Mouse (Mus musculus): ENCODE measurements around the gene Inhbc.

The Inhbc gene

GRCm38 (mm10) chr10:127352187-127352586 lies 18.0 kb downstream of the Inhbc start:
- DNase-seq (ENCODE audit: extremely low read depth, insufficient read length, low spot score), result no peak

DNA sequence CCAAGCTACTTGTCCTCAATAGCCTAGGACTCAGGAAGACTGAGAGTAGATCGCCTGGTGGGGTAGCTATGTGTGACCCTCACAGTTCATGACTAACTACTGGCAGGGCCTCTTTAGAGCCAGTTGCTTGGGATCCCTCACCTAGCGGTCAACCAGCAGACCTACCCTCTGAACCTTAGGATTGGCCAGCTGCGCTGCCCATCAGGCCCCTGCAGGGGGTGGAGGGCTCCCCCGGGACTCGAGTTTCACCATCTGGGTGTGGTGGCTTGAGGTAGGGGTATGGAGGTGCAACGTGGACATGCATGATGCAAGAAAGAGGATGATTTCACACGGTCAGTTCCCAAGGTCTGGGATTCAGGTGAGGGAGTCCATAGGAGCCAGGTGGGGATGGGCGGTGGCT lies 18.5 kb downstream of the Inhbc start:
- no peak for DNase-seq (ENCODE audit: extremely low read depth, insufficient read length, low spot score)

DNA sequence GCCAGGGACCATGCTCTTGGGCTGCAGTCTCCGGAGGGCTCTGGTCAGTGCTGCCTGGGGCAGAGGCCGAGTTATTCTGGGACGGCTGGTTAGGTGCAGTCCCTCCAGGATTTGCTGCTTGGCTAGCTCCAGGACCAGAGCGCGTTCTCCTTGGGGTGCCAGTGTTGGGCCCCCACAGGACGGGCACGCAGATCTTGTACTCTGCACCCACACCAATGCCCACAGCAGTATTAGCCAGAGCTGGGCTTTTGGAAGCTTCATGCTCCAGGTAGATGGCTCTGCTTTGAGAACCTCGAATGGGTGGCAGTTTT lies 19.0 kb downstream of the Inhbc start:
- DNase-seq (ENCODE audit: extremely low read depth, insufficient read length, low spot score), result no peak

DNA sequence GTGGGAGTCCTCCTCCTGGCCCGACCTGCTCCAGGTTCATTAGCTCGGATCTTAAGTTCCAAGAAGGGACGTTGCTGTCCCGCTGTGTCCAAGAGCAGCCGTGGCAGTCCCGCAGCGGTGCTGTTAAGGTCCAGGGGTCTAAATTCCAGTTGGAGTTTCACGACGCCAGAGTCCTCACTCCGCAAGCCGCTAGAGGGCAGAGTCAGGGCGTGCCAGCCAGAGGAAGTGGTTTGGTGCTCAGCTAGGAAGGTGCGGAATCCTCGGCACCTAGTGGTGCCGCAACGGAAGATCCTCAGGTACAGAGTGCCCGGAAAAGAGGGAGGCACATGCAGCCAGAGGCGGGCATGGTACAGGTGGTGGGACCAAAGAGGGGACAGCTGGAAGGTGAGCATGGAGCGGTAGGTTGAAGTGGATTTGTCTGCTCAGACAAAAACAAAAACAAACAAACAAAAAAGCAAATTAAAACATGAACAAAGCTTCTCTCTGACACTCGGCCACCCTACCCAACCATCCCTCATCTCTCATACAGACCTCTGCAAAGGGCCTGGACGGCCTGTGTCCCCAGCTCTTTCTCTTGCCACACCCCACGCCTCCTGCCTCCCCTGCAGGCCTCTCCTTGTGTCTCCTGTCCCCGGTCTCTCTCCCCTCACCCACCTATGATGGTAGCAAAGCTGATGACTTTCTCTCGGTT lies 19.5 kb downstream of the Inhbc start:
- peak; percentile 71 for DNase-seq (ENCODE audit: extremely low read depth, insufficient read length, low spot score)

DNA sequence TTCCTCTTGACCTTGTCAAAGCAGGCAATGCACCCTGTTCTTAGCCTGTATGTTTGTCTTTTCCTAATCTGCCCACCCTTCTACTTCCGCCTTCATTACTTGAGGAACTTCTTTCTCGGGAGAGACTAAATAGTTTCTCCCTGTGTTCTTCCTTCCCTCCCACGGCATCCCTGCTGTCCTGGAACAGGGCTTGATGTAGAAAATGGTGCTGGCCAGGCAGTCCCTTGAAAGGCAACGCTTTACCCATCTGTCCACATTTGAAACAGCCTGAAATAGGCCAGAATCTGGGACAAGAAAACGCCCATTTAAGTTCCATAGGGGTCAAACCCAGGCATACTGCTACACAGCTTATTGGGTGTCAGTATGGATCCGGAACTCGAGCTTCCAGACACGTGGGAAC lies 20.4 kb downstream of the Inhbc start:
- no peak for DNase-seq (ENCODE audit: extremely low read depth, insufficient read length, low spot score)

- no peak for DNase-seq (ENCODE audit: extremely low read depth, insufficient read length, low spot score)
Measured at GRCm38 (mm10) chr10:127348957-127349356, 21.3 kb downstream of the Inhbc start.

DNA sequence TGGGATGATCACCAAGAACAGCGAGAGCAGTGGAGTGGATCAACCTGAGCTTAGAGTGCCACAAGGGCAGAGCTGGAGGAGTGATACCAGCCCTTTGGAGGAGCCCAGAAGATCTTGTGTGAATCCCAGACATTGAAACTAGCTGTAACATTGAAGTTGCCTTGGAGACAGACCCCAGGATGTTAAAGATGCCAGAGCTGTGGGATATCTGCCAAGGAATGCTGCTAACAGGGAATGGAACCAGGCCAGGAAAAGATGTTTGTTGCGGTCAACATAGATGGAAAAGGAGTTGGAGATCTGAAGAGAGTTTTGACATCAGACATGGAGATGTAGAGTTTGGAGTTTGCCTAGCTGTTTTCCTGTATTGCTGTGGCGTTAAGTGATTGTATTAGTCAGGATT lies 24.1 kb downstream of the Inhbc start:
- no peak for DNase-seq (ENCODE audit: extremely low read depth, insufficient read length, low spot score)

- no peak for DNase-seq (ENCODE audit: extremely low read depth, insufficient read length, low spot score)
Measured at GRCm38 (mm10) chr10:127343029-127343428, 27.2 kb downstream of the Inhbc start.

DNA sequence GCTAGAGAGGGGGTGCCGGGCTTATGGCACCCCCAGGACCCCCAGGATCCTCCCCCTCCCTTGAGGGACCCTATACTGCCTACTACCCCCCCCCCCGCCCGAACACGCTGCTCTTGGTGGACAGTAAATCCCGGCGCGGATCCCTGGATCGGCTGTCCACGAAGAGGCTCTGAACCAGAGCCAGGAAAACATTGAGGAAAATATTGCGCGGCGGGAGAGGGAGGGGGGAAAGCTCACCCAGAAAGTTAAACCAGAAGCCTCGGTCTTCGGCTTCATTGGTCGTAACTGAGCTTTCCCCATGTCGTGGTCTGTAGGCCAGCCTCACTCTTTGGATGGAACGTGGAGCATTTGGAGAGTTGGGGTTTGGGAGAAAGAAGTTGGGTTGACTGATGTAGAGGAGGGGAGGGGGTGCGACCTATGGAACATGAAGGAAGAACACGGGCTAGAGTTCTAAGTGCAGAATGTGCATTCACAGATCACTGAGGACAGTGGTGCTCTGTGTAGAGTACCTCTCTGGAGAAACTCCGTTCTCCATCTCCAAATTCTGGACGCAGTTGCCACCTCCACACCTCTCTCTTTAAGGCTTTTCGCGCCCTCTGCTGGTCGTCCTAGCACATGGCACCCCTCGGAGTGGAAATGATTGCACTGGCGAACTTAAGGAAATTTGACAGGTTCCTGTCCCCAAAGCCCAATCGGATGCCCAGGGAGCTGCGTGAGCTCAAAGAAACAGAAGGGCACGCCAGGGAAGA lies 28.2 kb downstream of the Inhbc start, which contains the start of gene Gli1:
TSS of gene Gli1 (minus strand) at position 84 of the 749 bp plus-strand sequence.
- DNase-seq (ENCODE audit: extremely low read depth, insufficient read length, low spot score), result peak; percentile 74

DNA sequence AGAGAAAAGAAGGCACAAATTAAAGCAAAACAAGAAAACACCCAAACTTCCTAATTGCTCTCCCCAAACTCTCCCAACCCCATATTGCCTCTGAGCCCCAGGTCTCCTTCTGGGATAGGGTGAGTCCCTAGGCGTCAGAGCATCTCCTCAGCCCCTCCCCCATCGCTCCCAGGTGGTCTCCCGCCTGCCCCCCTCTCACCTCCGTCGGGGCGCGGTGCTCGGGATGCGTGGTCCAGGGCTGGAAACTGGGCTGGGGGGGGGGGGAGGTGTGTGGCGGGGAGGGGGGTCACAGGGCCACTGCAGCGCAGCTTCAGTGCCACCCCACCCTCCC lies 28.9 kb downstream of the Inhbc start:
- DNase-seq (ENCODE audit: extremely low read depth, insufficient read length, low spot score), result no peak

DNA sequence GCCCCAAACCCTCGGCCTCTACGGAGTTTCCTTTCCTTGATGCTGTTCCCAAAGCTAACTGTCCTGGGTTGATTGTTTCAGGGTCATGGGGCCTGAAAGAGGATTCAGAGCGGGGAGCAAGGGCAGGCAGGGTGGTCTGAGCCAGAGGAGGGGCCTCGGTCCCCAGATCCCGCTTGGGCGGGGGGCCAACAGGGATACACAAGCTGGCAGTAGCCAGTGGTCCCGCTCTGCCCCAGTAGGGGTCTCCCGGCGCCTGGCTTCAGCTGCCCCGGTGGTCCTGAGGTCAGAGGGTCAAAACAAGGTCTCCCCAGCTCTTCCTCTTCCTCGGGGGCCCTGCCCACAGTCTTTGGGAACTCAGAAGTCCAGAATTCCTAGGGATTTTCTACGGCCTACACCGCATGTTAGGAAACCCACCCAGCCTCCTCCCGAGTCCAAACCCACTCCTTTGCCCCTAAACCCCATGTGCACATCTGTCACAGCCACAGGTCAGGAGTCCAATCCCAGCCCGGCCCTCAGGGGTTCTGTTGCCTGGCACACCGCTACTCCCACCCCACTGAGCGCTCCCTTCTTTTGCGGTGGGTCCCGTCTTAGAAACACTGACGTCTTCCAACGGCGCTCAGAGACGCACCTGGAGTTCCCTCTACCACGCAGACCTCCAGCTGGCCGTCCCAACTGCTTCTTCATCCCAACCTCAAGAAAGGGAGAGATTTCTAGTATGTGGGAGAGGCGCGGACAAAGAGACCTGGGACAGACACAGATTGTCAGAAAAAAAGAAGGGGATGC lies 29.5 kb downstream of the Inhbc start:
- no peak for DNase-seq (ENCODE audit: extremely low read depth, insufficient read length, low spot score)

GRCm38 (mm10) chr10:127339683-127340576 lies 30.3 kb downstream of the Inhbc start:
- peak; percentile 85 for DNase-seq (ENCODE audit: extremely low read depth, insufficient read length, low spot score)

DNA sequence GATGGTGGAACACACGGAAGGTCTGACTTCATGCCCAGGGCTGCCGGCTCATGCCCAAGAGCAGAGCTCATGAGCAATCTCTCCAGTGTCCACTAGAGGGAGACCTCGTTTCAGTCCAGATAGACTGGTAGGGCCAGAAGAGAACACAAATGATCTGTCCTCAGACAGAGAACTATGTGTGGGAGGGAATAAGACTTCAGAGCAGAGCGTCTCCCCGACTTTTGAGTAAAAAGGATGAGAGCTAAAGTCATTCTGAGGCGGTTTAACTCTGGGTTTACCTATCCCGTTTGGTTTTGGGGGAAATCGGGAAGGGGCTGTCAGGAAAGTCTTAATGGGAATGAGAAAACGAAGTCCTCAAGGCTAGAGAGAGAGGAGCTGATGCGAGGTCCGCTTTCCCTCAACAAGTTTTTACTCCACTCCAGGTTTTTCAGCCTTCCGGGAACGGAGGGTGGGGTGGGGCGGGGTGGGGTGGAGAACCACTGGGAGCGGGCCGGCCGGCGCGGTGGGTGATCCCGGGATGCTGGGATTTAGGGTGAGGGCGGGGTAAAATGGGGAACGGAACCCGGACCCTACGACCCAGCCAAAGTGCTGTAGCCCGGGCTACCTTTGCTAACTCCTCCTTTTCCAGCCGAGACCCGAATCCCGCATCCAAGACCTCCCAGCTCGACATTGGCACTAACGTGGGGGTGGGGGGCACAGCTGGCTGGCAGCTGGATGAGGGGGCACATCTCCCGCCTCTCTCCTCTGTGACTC lies 31.1 kb downstream of the Inhbc start:
- DNase-seq (ENCODE audit: extremely low read depth, insufficient read length, low spot score), result peak; percentile 80

- DNase-seq (ENCODE audit: extremely low read depth, insufficient read length, low spot score), result no peak
Measured at GRCm38 (mm10) chr10:127337536-127338099, 32.6 kb downstream of the Inhbc start.

- DNase-seq (ENCODE audit: extremely low read depth, insufficient read length, low spot score), result no peak
Measured at GRCm38 (mm10) chr10:127336952-127337351, 33.3 kb downstream of the Inhbc start.

DNA sequence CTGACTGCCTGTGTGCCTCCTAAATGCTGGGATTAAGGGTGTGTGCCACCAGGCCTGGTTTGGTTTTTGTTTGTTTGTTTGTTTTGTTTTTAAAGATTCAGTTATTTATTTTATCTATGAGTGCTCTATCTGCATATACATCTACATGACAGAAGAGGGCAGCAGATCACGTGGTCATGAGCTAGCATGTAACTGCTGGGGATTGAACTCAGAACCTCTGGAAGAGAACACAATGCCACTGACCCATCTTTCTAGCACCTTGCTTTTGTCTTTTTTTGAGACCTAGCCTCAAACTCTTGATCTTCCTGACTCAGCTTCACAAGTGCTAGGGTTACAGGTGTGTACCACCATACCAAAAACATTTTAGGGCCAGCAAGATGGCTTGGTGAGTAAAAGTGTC lies 35.0 kb downstream of the Inhbc start:
- no peak for DNase-seq (ENCODE audit: extremely low read depth, insufficient read length, low spot score)

DNA sequence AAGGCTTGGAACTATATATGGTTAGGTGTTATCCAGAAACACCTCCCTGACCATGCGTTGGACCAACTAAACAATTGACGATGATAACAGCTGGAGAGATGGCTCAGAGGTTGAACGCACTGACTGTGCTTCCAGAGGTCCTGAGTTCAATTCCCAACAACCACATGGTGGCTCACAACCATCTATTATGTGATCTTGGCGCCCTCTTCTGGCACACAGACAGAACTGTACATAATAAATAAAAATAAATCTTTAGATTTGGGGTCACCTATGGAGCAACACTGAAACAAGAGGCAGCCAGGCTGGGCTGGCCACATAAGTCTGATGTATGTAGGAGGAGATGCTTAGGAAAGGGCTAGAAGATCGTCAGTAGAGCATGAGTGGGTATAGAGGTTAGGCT lies 37.1 kb downstream of the Inhbc start:
- DNase-seq (ENCODE audit: extremely low read depth, insufficient read length, low spot score), result no peak

DNA sequence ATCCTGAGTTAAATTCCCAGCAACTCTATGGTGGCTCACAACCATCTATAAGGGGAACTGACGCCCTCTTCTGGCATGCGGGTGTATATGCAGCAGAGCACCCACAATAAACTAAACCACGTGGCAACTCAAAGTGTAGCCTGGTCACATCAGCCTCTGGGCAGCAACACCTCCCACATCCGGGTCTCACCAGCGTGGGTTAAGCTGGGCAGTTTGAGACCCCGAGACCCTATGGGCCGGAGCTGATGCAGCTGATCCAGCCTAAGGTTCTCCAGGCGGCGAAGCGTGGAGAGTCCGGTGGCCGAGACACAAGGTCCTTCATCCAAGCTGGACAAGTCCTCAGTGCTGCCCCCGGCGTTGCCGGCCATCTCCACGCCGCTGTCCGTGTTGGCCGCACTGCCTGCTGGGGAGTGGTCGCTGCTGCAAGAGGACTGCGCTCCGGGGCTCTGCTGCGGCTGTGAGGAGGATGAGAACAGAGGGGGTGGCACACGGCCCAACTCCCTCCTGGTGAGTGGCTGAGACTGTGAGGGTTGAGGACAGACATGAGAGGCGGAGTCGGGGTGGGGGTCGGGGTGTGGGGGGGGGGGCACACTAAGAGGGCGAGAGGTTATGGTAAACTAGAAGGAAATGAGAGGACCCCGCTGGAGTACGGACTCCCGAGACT lies 37.9 kb downstream of the Inhbc start:
- no peak for DNase-seq (ENCODE audit: extremely low read depth, insufficient read length, low spot score)

DNA sequence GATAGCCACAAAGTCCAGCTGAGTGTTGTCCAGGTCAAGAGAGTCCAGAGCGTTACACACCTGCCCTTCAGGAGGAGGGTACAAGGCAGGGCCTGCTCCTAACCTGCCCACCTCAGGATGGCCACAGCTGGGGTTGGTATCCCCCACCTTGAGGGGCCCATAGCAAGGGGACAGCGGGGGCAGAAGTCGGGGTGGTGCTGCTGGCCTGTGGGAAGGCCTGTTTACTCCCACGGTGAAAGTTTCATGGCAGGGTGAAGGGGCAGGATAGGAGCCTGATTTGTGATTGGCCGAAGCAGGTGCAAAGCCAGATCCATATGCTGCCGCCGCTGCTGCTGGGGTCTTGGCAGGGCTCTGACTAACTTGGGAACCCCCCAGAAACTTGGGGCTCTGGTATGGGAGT lies 40.0 kb downstream of the Inhbc start:
- no peak for DNase-seq (ENCODE audit: extremely low read depth, insufficient read length, low spot score)

Data from 3134 (cell line).